Mouse (Mus musculus) ES-E14 (cell line): ENCODE results near the gene Wbp1l. TPM values are rescaled to one million over a fixed set of nuclear protein-coding genes. Genes with fewer than 3 reads are reported as not detected.

Experiments used
- DNase-seq: peaks from one replicate; pipeline ENCODE4 v3.0.0-alpha.2; 2013; ENCODE audit warnings: low read depth, low spot score
- H3K27ac ChIP-seq: 2 replicates; pipeline ENCODE4 v1.5.1; 2012; ENCODE audit warnings: low read depth, mild to moderate bottlenecking, low read length, moderate library complexity, mixed read lengths; ENCODE audit not compliant: poor library complexity, insufficient read depth, severe bottlenecking
- H3K36me3 ChIP-seq: 2 replicates; pipeline ENCODE4 v1.6.1; 2012; ENCODE audit warnings: mild to moderate bottlenecking, low read length, moderate library complexity, mixed read lengths; ENCODE audit not compliant: control insufficient read depth, poor library complexity, insufficient read depth, severe bottlenecking
- H3K4me1 ChIP-seq, 2 experiments: fragments of 150-350 bp in 1 of 2; sonication (generic) in 1 of 2; 2 replicates each; pipeline ENCODE4 v1.6.1; 2012; ENCODE audit warnings: low read length in 2 of 2, mild to moderate bottlenecking in 1 of 2, mixed read lengths in 1 of 2; ENCODE audit not compliant: control insufficient read depth in 2 of 2, insufficient read depth in 2 of 2, poor library complexity in 1 of 2
- H3K4me3 ChIP-seq, 2 experiments: fragments of 150-350 bp in 1 of 2; sonication (generic) in 1 of 2; 2 replicates each; pipeline ENCODE4 v1.5.1; 2012; ENCODE audit warnings: low read length in 2 of 2, low read depth in 1 of 2, mild to moderate bottlenecking in 1 of 2, mixed read lengths in 1 of 2; ENCODE audit not compliant: insufficient read depth in 1 of 2, poor library complexity in 1 of 2, severe bottlenecking in 1 of 2
- H3K9ac ChIP-seq: 2 replicates; pipeline ENCODE4 v1.6.1; 2012; ENCODE audit warnings: low read depth, mild to moderate bottlenecking, low read length, mixed read lengths; ENCODE audit not compliant: poor library complexity, insufficient read depth, severe bottlenecking
- H3K9me3 ChIP-seq: fragments of 150-350 bp; sonication (generic); 2 replicates; pipeline ENCODE4 v1.6.1; 2012; ENCODE audit warnings: low read depth, mild to moderate bottlenecking, low read length; ENCODE audit not compliant: control insufficient read depth, insufficient read depth
- CHD2 ChIP-seq: IDR thresholded peaks from 2 replicates; pipeline ENCODE4 v1.6.1; 2014; ENCODE audit warnings: mild to moderate bottlenecking, low read depth, low read length, inconsistent platforms
- HCFC1 ChIP-seq: IDR thresholded peaks from 2 replicates; pipeline ENCODE4 v1.6.1; 2012; ENCODE audit warnings: low read length, inconsistent platforms, borderline replicate concordance; ENCODE audit not compliant: insufficient read depth
- MAFK ChIP-seq: IDR thresholded peaks from 2 replicates; pipeline ENCODE4 v1.6.1; 2014; ENCODE audit warnings: mild to moderate bottlenecking, low read depth, low read length, inconsistent platforms; ENCODE audit not compliant: insufficient read depth
- ZC3H11A ChIP-seq: IDR thresholded peaks from 2 replicates; pipeline ENCODE4 v1.6.1; 2012; ENCODE audit warnings: low read depth, mild to moderate bottlenecking, inconsistent platforms, low read length, borderline replicate concordance
- ZNF384 ChIP-seq: IDR thresholded peaks from 2 replicates; pipeline ENCODE4 v1.6.1; 2012; ENCODE audit warnings: low read depth, low read length, inconsistent platforms
- in situ Hi-C, 2 experiments: fragments of 600-800 bp; cut with MboI; formaldehyde crosslinking; loops; one replicate each; pipeline ENCODE4 v1.15.1; 2025; ENCODE audit warnings: low sequenced_read_pairs in 2 of 2, inconsistent platforms in 1 of 2; ENCODE audit not compliant: unreplicated experiment in 2 of 2
- total RNA-seq: library from RNA; depleted of rRNA; stranded (reverse); fragments of 300-350 nt; gene quantifications from 2 replicates; pipeline ENCODE4 v1.2.3, GENCODE M21; 2012

Wbp1l gene
- total RNA-seq, 1 experiment: 40.2 TPM

DNA sequence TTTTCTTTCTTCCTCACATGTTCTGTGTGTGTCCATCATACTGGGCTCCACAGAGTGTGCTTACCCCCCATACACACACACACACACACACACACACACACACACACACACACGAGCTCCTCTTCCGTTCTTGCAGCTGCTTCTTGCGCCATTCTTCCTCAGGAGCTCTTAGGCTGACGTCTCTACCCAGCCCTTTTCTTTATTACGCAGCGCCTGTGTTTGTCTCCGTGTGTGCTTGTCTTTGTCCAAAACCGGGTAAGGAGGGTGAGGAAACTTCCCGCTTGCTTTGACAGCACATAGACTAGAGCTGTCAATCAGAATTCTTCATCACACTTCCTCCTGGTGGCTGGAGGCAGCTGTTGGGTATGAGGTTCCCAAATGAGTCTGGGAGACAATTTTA, 19.4 kb downstream of the Wbp1l start:
- peaks cover 2% of the 10 kb centered on the region; the same call in 1 of the 2 replicates for H3K36me3 ChIP-seq
- H3K4me3 ChIP-seq: no peak overlapping the region
- no peak for DNase-seq
- H3K27ac ChIP-seq: no peak overlapping the region
- TF ChIP-seq HCFC1: no peak
- no peak for TF ChIP-seq ZC3H11A
- TF ChIP-seq MAFK: no peak
- no peak for TF ChIP-seq ZNF384
- no peak for TF ChIP-seq CHD2
- peaks cover 9 to 35% of the 10 kb centered on the region in 2 experiments for H3K4me1 ChIP-seq
- H3K9me3 ChIP-seq: no peaks in the 10 kb centered on the region
- in situ Hi-C loops: no loop called here
- no peak overlapping the region for H3K9ac ChIP-seq

DNA sequence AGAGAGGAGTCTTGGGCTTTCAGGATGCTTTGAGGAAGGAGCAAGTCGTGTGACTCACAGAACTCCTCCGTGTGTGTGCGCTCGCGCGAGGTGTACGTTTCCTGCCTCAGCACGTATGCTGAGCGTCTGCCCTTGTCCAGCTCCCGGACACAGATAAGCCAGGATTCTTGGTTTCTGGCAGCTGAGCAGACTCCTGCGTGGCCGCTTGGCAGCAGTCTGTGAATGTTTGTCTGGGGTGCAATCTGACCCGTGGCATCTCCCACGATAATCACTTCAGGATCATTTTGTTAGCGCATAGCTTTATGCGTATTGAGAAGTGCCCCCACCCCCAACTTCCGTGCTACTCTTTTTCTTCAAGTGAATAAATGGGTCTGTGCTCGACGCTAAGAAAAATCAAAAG, 20.1 kb downstream of the Wbp1l start:
- peaks cover 2% of the 10 kb centered on the region; the same call in 1 of the 2 replicates for H3K36me3 ChIP-seq
- no peak for DNase-seq
- H3K27ac ChIP-seq: no peak overlapping the region
- no peak overlapping the region for H3K9ac ChIP-seq
- peaks cover 13 to 42% of the 10 kb centered on the region in 2 experiments for H3K4me1 ChIP-seq
- in situ Hi-C loops: no loop called here
- H3K4me3 ChIP-seq: no peak overlapping the region
- H3K9me3 ChIP-seq: no peaks in the 10 kb centered on the region
- TF ChIP-seq HCFC1 (no peak), ZC3H11A (no peak), MAFK (no peak), ZNF384 (no peak), CHD2 (no peak)

DNA sequence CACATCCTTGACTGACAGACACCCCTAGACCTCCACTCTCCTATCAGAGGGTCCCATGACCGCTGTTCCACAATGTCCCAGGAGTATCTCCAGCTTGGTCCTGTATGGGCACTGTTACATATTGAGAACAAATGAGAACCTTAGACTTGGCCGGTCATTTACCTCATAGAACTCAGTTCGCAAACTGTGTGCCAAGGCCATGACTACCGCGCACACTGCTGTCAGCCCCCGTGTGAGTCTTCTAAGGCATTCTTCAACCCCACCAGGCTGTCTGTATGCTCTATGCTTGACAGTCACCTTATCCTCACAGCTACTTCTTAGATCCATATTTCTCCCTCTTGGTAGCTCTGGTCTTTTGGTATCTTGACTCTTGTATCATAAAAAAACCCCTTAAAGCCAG, 20.6 kb downstream of the Wbp1l start:
- Histone ChIP-seq H3K36me3 (peaks cover 2% of the 10 kb centered on the region; the same call in 1 of the 2 replicates), H3K27ac (no peak overlapping the region), H3K4me1 (peaks cover 13 to 46% of the 10 kb centered on the region in 2 experiments), H3K9ac (no peak overlapping the region), H3K9me3 (no peaks in the 10 kb centered on the region), H3K4me3 (no peak overlapping the region)
- DNase-seq: no peak
- no peak for TF ChIP-seq MAFK
- no peak for TF ChIP-seq CHD2
- no peak for TF ChIP-seq ZC3H11A
- no peak for TF ChIP-seq ZNF384
- TF ChIP-seq HCFC1: no peak
- in situ Hi-C loops: no loop called here

DNA sequence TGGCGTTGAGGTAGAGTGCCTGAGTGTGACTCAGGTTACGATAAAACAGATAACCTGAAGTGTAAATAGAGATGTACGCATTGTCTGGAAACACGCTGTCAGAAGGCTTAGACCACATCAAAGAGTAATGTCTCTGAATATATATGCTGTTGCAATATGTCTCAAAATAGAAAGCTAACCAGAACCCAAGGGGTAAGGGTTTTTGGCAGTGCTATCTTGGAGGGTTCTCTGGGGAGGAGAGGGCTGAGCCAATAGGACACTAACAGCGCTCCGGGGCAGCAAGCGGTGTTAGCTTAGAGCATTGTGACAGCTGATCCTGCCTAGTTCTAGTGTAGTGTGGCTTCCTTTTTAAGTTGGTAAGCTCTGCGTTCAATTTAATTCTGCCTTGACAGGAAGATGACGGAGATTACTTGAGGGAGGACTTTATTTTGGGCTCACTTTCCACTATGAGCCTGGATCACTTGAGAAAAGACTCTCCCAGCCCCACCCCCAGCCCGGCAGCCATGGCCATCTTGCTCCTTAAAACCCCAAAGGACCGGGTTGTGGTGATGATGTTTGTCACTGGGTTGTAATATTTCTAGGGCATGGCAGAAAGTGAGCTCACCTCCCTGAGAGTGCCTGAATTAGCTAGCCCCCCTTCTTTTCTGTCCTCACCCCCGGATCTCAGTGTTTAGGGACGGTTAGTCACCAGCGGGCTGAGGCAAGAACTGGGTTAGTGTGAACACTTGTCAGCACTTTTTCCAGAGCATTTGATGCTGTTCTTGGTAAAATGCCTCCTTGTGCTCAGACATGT, 21.3 kb downstream of the Wbp1l start:
- no peaks in the 10 kb centered on the region for H3K9me3 ChIP-seq
- H3K4me3 ChIP-seq: no peak overlapping the region
- H3K9ac ChIP-seq: no peak overlapping the region
- in situ Hi-C loops: no loop called here
- peaks cover 13 to 53% of the 10 kb centered on the region in 2 experiments for H3K4me1 ChIP-seq
- no peak for TF ChIP-seq ZNF384
- TF ChIP-seq ZC3H11A: no peak
- TF ChIP-seq MAFK: no peak
- H3K36me3 ChIP-seq: no peaks in the 10 kb centered on the region
- DNase-seq: no peak
- no peak overlapping the region for H3K27ac ChIP-seq
